26 mouse cellular contexts compared by ENCODE assay signal in the genomic region with DNA sequence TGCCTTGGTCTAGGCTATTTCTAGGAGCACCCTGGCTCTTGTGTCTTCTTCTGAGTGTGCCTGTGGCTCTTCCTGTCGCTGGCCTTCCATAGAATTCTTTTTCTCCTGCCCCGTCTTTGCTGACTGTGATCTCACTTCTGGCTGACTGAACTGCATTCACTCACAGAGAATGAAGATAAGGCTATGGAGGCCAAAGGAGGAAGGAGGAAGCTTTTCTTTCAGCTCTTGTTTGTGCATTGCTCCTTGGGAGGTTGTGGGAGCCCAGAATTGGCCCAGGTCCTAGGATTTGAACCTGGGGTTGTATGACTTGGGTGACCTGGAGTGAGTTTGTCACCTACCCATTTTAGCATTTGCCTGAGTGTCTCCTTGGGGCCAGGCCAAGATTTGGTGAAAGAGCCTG.
DNase-seq lines count a peak whose midpoint lies in the region; ATAC-seq and TF ChIP-seq lines count a peak whose summit lies in the region.
"Had no signal": no experiment of that assay in that cellular context is flagged by ENCODE, and none has a peak within 500 bp of the region (broad histone marks: within the 10 kb centered on the region; RNA-seq: fewer than 3 reads in every experiment).

No protein-coding gene starts in this region.

- DNase-seq in heart, adult 11 months: peak; percentile 72
- no peak for DNase-seq in heart, postnatal 36 days
- peak; percentile 19 for DNase-seq in heart, postnatal 0 days (ENCODE audit: low spot score)
- DNase-seq in heart, postnatal 4 days: no peak
- DNase-seq in testis, postnatal 10 days (ENCODE audit: low spot score): peak; percentile 37
- DNase-seq in testis, postnatal 14 days (ENCODE audit: low spot score): no peak
- DNase-seq: adrenal gland, postnatal 14 days; cerebellum, adult 11 months; cerebellum, adult 9-10 months; embryo, embryonic 11 days; gastrocnemius, adult 2 months; lung, embryonic 14.5 days; thymus, adult 18-20 months; thymus, postnatal 25 days had no signal

- peaks cover 7% of the 10 kb centered on the region for H3K4me1 ChIP-seq in heart, postnatal 0 days (ENCODE audit: control insufficient read depth, insufficient read depth)
- peaks cover 16% of the 10 kb centered on the region for H3K4me1 ChIP-seq in stomach, embryonic 16.5 days (ENCODE audit: control insufficient read depth, insufficient read depth, low read length)
- H3K4me1 ChIP-seq: liver, embryonic 15.5 days had no signal

- no peak overlapping the region for H3K27ac ChIP-seq in heart, postnatal 0 days (ENCODE audit: low read depth)
- H3K27ac ChIP-seq in stomach, embryonic 16.5 days (ENCODE audit: low read length): peak overlapping the region; percentile 60; the same call in 1 of the 2 replicates
- H3K27ac ChIP-seq: embryonic facial prominence, embryonic 12.5 days; gastrocnemius, adult 2 months; layer of hippocampus, adult 2 months; left cerebral cortex, adult 2 months; limb, embryonic 12.5 days; liver, embryonic 15.5 days; midbrain, embryonic 10.5 days; midbrain, embryonic 15.5 days had no signal

- TF ChIP-seq EP300 in heart, postnatal 0 days (IDR thresholded peaks at IDR 0.05; ENCODE audit: low read depth): no peak

- WGBS in heart, postnatal 0 days: 42% methylated on average over 2 of the region's 2 CpGs
- 63% methylated on average over 2 of the region's 2 CpGs for WGBS in stomach, embryonic 16.5 days

- H3K4me3 ChIP-seq in heart, postnatal 0 days (ENCODE audit: low read depth, low read length): no peak overlapping the region
- no peak overlapping the region for H3K4me3 ChIP-seq in stomach, embryonic 16.5 days (replicated peaks; ENCODE audit: low read length)
- H3K4me3 ChIP-seq: embryonic facial prominence, embryonic 12.5 days; gastrocnemius, adult 2 months; layer of hippocampus, adult 2 months; left cerebral cortex, adult 2 months; limb, embryonic 12.5 days; liver, embryonic 15.5 days; midbrain, embryonic 10.5 days; midbrain, embryonic 15.5 days had no signal

- no peaks in the 10 kb centered on the region for H3K27me3 ChIP-seq in heart, postnatal 0 days (ENCODE audit: control insufficient read depth, insufficient read depth, low read length)
- no peaks in the 10 kb centered on the region for H3K27me3 ChIP-seq in stomach, embryonic 16.5 days (ENCODE audit: control insufficient read depth, insufficient read depth, low read length)
- H3K27me3 ChIP-seq: embryonic facial prominence, embryonic 12.5 days; limb, embryonic 12.5 days; liver, embryonic 15.5 days; midbrain, embryonic 15.5 days; Patski had no signal

- H3K36me3 ChIP-seq in heart, postnatal 0 days (replicated peaks; ENCODE audit: control insufficient read depth, insufficient read depth, low read length): no peaks in the 10 kb centered on the region
- H3K36me3 ChIP-seq in stomach, embryonic 16.5 days (ENCODE audit: control insufficient read depth, insufficient read depth, low read length): no peaks in the 10 kb centered on the region
- H3K36me3 ChIP-seq: liver, embryonic 15.5 days had no signal

- no peak overlapping the region for H3K4me2 ChIP-seq in heart, postnatal 0 days (ENCODE audit: low read depth, low read length)
- H3K4me2 ChIP-seq in stomach, embryonic 16.5 days (ENCODE audit: low read depth, low read length): no peak overlapping the region
- H3K4me2 ChIP-seq: embryonic facial prominence, embryonic 12.5 days; limb, embryonic 12.5 days; liver, embryonic 15.5 days; lung, embryonic 14.5 days; midbrain, embryonic 15.5 days had no signal

- TF ChIP-seq CTCF in heart, postnatal 0 days (IDR thresholded peaks at IDR 0.05; ENCODE audit: low read depth): no peak

- H3K9ac ChIP-seq in heart, postnatal 0 days (replicated peaks; ENCODE audit: low read depth, low read length): no peak overlapping the region
- no peak overlapping the region for H3K9ac ChIP-seq in stomach, embryonic 16.5 days (ENCODE audit: low read length)
- H3K9ac ChIP-seq: embryonic facial prominence, embryonic 12.5 days; limb, embryonic 12.5 days; liver, embryonic 15.5 days; lung, embryonic 14.5 days; midbrain, embryonic 15.5 days had no signal

- intact Hi-C loops in heart, postnatal 36 days (cut with DNase I): no loop called here

- no peaks in the 10 kb centered on the region for H3K9me3 ChIP-seq in heart, postnatal 0 days (replicated peaks; ENCODE audit: control insufficient read depth, low read length)
- no peaks in the 10 kb centered on the region for H3K9me3 ChIP-seq in stomach, embryonic 16.5 days (replicated peaks; ENCODE audit: control insufficient read depth, low read length)
- H3K9me3 ChIP-seq: embryonic facial prominence, embryonic 12.5 days; limb, embryonic 12.5 days; liver, embryonic 15.5 days; midbrain, embryonic 10.5 days; midbrain, embryonic 15.5 days had no signal

- peak; percentile 33; the same call in 1 of the 2 replicates for ATAC-seq in heart, postnatal 0 days (ENCODE audit: insufficient read depth, low read depth)
- ATAC-seq in stomach, embryonic 16.5 days (ENCODE audit: insufficient read depth, low FRiP score): no peak
- ATAC-seq in megakaryocyte progenitor cell, adult 5-6 weeks (replicated peaks; ENCODE audit: poor library complexity): no peak
- ATAC-seq: forebrain, embryonic 16.5 days; hindbrain, embryonic 16.5 days; midbrain, embryonic 15.5 days; Patski had no signal

Comparison
In these comparisons a context has a peak if more than half of its experiments do, and no peak if none do; other contexts are left out.
1. DNase-seq: peak in heart, adult 11 months (single experiment), heart, postnatal 0 days (single experiment) and testis, postnatal 10 days (single experiment); none in heart, postnatal 36 days (0 of 2), heart, postnatal 4 days (single experiment) and testis, postnatal 14 days (single experiment).